Mouse (Mus musculus): ENCODE results near the gene Ugt2b35.
"Not testable (repeated sequence)": the region's sequence is repeated elsewhere in the genome, so short reads cannot be mapped to it uniquely, and the experiment has no call there.

Ugt2b35 gene

GRCm38 (mm10) chr5:87000395-87001073 lies at the start of gene Ugt2b35:
Gene Ugt2b35, plus strand, starts transcription at chr5:87000860.
- DNase-seq (ENCODE audit: low read depth): no peak

- no peak for DNase-seq (ENCODE audit: low read depth)
Observed at GRCm38 (mm10) chr5:86960504-86960903, 40.2 kb upstream of the Ugt2b35 start.

GRCm38 (mm10) chr5:86961587-86962358 lies 38.9 kb upstream of the Ugt2b35 start:
- DNase-seq (ENCODE audit: low read depth): no peak

GRCm38 (mm10) chr5:86962849-86963248 lies 37.8 kb upstream of the Ugt2b35 start:
- DNase-seq (ENCODE audit: low read depth): not testable (repeated sequence)

- DNase-seq (ENCODE audit: low read depth): not testable (repeated sequence)
Observed at GRCm38 (mm10) chr5:86967271-86967670, 33.4 kb upstream of the Ugt2b35 start.

- DNase-seq (ENCODE audit: low read depth): no peak
Observed at GRCm38 (mm10) chr5:87004735-87005134, 4.1 kb downstream of the Ugt2b35 start.

- no peak for DNase-seq (ENCODE audit: low read depth)
Observed at GRCm38 (mm10) chr5:87015477-87015876, 14.8 kb downstream of the Ugt2b35 start.

GRCm38 (mm10) chr5:87027359-87027758 lies 26.7 kb downstream of the Ugt2b35 start:
- DNase-seq (ENCODE audit: low read depth): no peak

GRCm38 (mm10) chr5:87030624-87031023 lies 30.0 kb downstream of the Ugt2b35 start:
- DNase-seq (ENCODE audit: low read depth): no peak
